ENCODE assay signal across 8 mouse cellular contexts in genomic region chr4:125490661-125491504, GRCm38 (mm10). TPM values are rescaled to one million over a fixed set of nuclear protein-coding genes. Genes with fewer than 3 reads are reported as not detected.
DNase-seq lines count a peak whose midpoint lies in the region; ATAC-seq and TF ChIP-seq lines count a peak whose summit lies in the region.

Gene Grik3, plus strand, starts transcription at chr4:125490700.

- no peak within 1 kb of the TSS for H3K27ac ChIP-seq in cerebellum, adult 2 months (ENCODE audit: insufficient read depth, low read length)
- H3K27ac ChIP-seq in stomach, embryonic 16.5 days (ENCODE audit: low read length): no peak within 1 kb of the TSS

- no peak; the same call in 1 of the 2 replicates for ATAC-seq in stomach, embryonic 16.5 days (ENCODE audit: insufficient read depth, low FRiP score)
- no peak for ATAC-seq in erythroblast, adult 5-6 weeks (replicated peaks; ENCODE audit: low FRiP score, poor library complexity, severe bottlenecking)

- no peaks in the 10 kb centered on the region for H3K36me3 ChIP-seq in stomach, embryonic 16.5 days (ENCODE audit: control insufficient read depth, insufficient read depth, low read length)

- TF ChIP-seq CTCF in cerebellum, adult 2 months (IDR thresholded peaks at IDR 0.05; ENCODE audit: borderline replicate concordance, insufficient read depth, low read depth, low read length): no peak

- H3K9me3 ChIP-seq in stomach, embryonic 16.5 days (replicated peaks; ENCODE audit: control insufficient read depth, low read length): no peaks in the 10 kb centered on the region

- no peaks in the 10 kb centered on the region for H3K4me1 ChIP-seq in cerebellum, adult 2 months (ENCODE audit: control insufficient read depth, insufficient read depth, low read length)
- 0 out of 2 replicates have a peak, but pooled peaks cover 5% of the 10 kb centered on the region for H3K4me1 ChIP-seq in stomach, embryonic 16.5 days (ENCODE audit: control insufficient read depth, insufficient read depth, low read length)

- H3K4me3 ChIP-seq in cerebellum, adult 2 months (replicated peaks; ENCODE audit: insufficient read depth, low read depth, low read length): peak within 1 kb of the TSS; percentile 11
- H3K4me3 ChIP-seq in stomach, embryonic 16.5 days (replicated peaks; ENCODE audit: low read length): peak within 1 kb of the TSS; percentile 40

- no peak for DNase-seq in cerebellum, adult 2 months
- DNase-seq in cerebellum, postnatal 14 days: no peak
- DNase-seq in right cerebral cortex, adult 18-20 months: peak; percentile 17
- no peak for DNase-seq in right cerebral cortex, postnatal 10 days (ENCODE audit: low spot score in 2 of 2)
- DNase-seq in left cerebral cortex, postnatal 36 days (ENCODE audit: low spot score in 2 of 2): peak in 1 of 2 experiments; percentile 37
- DNase-seq in kidney, adult 18-20 months: no peak

- peak within 1 kb of the TSS; percentile 49 for H3K4me2 ChIP-seq in stomach, embryonic 16.5 days (ENCODE audit: low read depth, low read length)

- intact Hi-C loops in left cerebral cortex, postnatal 36 days (cut with DNase I): no loop called here

- 1% methylated on average over 76 of the region's 77 CpGs for WGBS in cerebellum, adult 2 months
- under 1% methylated on average over 76 of the region's 77 CpGs for WGBS in stomach, embryonic 16.5 days

- H3K9ac ChIP-seq in stomach, embryonic 16.5 days (ENCODE audit: low read length): peak within 1 kb of the TSS; percentile 39

- H3K27me3 ChIP-seq in cerebellum, adult 2 months (ENCODE audit: control insufficient read depth, insufficient read depth, low read length): peaks cover 3% of the 10 kb centered on the region; the same call in 1 of the 2 replicates
- H3K27me3 ChIP-seq in stomach, embryonic 16.5 days (ENCODE audit: control insufficient read depth, insufficient read depth, low read length): peaks cover 100% of the 10 kb centered on the region

- no peak for TF ChIP-seq POLR2A in cerebellum, adult 2 months (IDR thresholded peaks at IDR 0.05; ENCODE audit: borderline replicate concordance, insufficient read depth, low read length)

RNA-seq across cellular contexts. Expression of gene Grik3, which starts in this region (rescaled TPM):
- polyA plus RNA-seq in cerebellum, adult 2 months (2012; rRNA removed): 18.2 and 20.5 TPM in 2 replicates
- 10 to 100 TPM; 44.9 to 48.6 TPM for total RNA-seq in left cerebral cortex, postnatal 36 days (2021)
- polyA plus RNA-seq in stomach, embryonic 16.5 days (2015; fragmentation: Nextera tagmentation; extraction: Ambion mirVana): 0.36 and 0.41 TPM in 2 replicates
- total RNA-seq in erythroblast, adult 5-6 weeks (2015; ENCODE audit: low replicate concordance): 0.38 TPM in 1 of 2 replicates, not detected in the other
- total RNA-seq in erythroblast, adult 5-6 weeks (2017; ENCODE audit: low replicate concordance): not detected in 2 replicates

Comparison
In these comparisons a context has a peak if more than half of its experiments do, and no peak if none do; other contexts are left out.
1. RNA of gene Grik3 (total RNA-seq): 44.9 to 48.6 TPM in left cerebral cortex, postnatal 36 days; 0.38 TPM in erythroblast, adult 5-6 weeks; every median in the first group is over 10 times any median in the second.
2. RNA of gene Grik3 (polyA plus RNA-seq): 18.2 to 20.5 TPM in cerebellum, adult 2 months; 0.36 to 0.41 TPM in stomach, embryonic 16.5 days; every median in the first group is over 10 times any median in the second.